ENCODE assay signal across 14 mouse cellular contexts in genomic region chr11:88644719-88645118, GRCm38 (mm10).
DNase-seq lines count a peak whose midpoint lies in the region; ATAC-seq and TF ChIP-seq lines count a peak whose summit lies in the region.
"Had no signal": no experiment of that assay in that cellular context is flagged by ENCODE, and none has a peak within 500 bp of the region (broad histone marks: within the 10 kb centered on the region; RNA-seq: fewer than 3 reads in every experiment).

No protein-coding gene starts in this region.

- WGBS in forebrain, embryonic 12.5 days: 1% methylated on average over 7 of the region's 7 CpGs
- 24% methylated on average over 7 of the region's 7 CpGs for WGBS in hindbrain, postnatal 0 days
- 51% methylated on average over 7 of the region's 7 CpGs for WGBS in olfactory bulb, adult 2 months
- 64% methylated on average over 7 of the region's 7 CpGs for WGBS in liver, embryonic 12.5 days (ENCODE audit: insufficient replicate concordance)

- H3K27me3 ChIP-seq in forebrain, embryonic 12.5 days: no peaks in the 10 kb centered on the region
- H3K27me3 ChIP-seq in hindbrain, postnatal 0 days (ENCODE audit: insufficient read depth, low read length): no peaks in the 10 kb centered on the region
- no peaks in the 10 kb centered on the region for H3K27me3 ChIP-seq in liver, embryonic 12.5 days (replicated peaks)

- DNase-seq in left cerebral cortex, postnatal 14 days (ENCODE audit: low spot score in 2 of 2): peak; percentile 34 to 52
- DNase-seq in left cerebral cortex, adult 11 months (ENCODE audit: low spot score): no peak
- no peak for DNase-seq in hindbrain, postnatal 0 days (ENCODE audit: low spot score)
- no peak for DNase-seq in kidney, postnatal 4 days
- DNase-seq in cerebellum, postnatal 36 days: no peak
- DNase-seq: cerebellum, adult 2 months; heart, postnatal 4 days; lung, postnatal 10 days; thymus, postnatal 14 days had no signal

- intact Hi-C loops in left cerebral cortex, postnatal 14 days (cut with DNase I): loop anchor here (5.0 kb wide), 1 partner anchor 37 kb away; no protein-coding TSS in a partner anchor

- peaks cover 77% of the 10 kb centered on the region for H3K4me1 ChIP-seq in forebrain, embryonic 12.5 days
- H3K4me1 ChIP-seq in hindbrain, postnatal 0 days (ENCODE audit: insufficient read depth, low read length): peaks cover 36% of the 10 kb centered on the region
- peaks cover 29% of the 10 kb centered on the region for H3K4me1 ChIP-seq in olfactory bulb, adult 2 months (ENCODE audit: control insufficient read depth, insufficient read depth, low read length)
- peaks cover 18% of the 10 kb centered on the region; the same call in 1 of the 2 replicates for H3K4me1 ChIP-seq in liver, embryonic 12.5 days

- H3K4me2 ChIP-seq in forebrain, embryonic 12.5 days: peak overlapping the region; percentile 31; the same call in 1 of the 2 replicates
- H3K4me2 ChIP-seq in hindbrain, postnatal 0 days (ENCODE audit: low read depth, low read length): 0 out of 2 replicates have a peak overlapping the region, but pooled peaks have one; percentile 1
- H3K4me2 ChIP-seq in liver, embryonic 12.5 days: no peak overlapping the region

- H3K9me3 ChIP-seq in forebrain, embryonic 12.5 days: no peaks in the 10 kb centered on the region
- H3K9me3 ChIP-seq in hindbrain, postnatal 0 days (ENCODE audit: low read length): no peaks in the 10 kb centered on the region
- no peaks in the 10 kb centered on the region for H3K9me3 ChIP-seq in liver, embryonic 12.5 days (replicated peaks)

- H3K4me3 ChIP-seq in forebrain, embryonic 12.5 days (replicated peaks): no peak overlapping the region
- no peak overlapping the region for H3K4me3 ChIP-seq in hindbrain, postnatal 0 days (ENCODE audit: low read length)
- H3K4me3 ChIP-seq in olfactory bulb, adult 2 months (ENCODE audit: insufficient read depth, low read depth, low read length): no peak overlapping the region
- no peak overlapping the region for H3K4me3 ChIP-seq in liver, embryonic 12.5 days
- H3K4me3 ChIP-seq: erythroblast, embryonic 14.5 days; myocyte had no signal

- H3K9ac ChIP-seq in forebrain, embryonic 12.5 days: no peak overlapping the region
- no peak overlapping the region; the same call in 1 of the 2 replicates for H3K9ac ChIP-seq in hindbrain, postnatal 0 days (replicated peaks; ENCODE audit: low read length)
- H3K9ac ChIP-seq in liver, embryonic 12.5 days: no peak overlapping the region

- H3K27ac ChIP-seq in forebrain, embryonic 12.5 days: peak overlapping the region; percentile 88
- peak overlapping the region; percentile 68 for H3K27ac ChIP-seq in hindbrain, postnatal 0 days
- H3K27ac ChIP-seq in olfactory bulb, adult 2 months (ENCODE audit: insufficient read depth, low read depth, low read length): peak overlapping the region; percentile 61; the same call in 1 of the 2 replicates
- no peak overlapping the region for H3K27ac ChIP-seq in liver, embryonic 12.5 days

- peak; percentile 31; the same call in 1 of the 2 replicates for ATAC-seq in forebrain, embryonic 12.5 days (ENCODE audit: low FRiP score)
- no peak for ATAC-seq in hindbrain, postnatal 0 days
- no peak for ATAC-seq in liver, embryonic 12.5 days

- no peak for TF ChIP-seq CTCF in hindbrain, postnatal 0 days (IDR thresholded peaks at IDR 0.05; ENCODE audit: low read depth)
- no peak for TF ChIP-seq CTCF in olfactory bulb, adult 2 months (IDR thresholded peaks at IDR 0.05; ENCODE audit: insufficient read depth, low read depth, low read length)

- TF ChIP-seq POLR2A in olfactory bulb, adult 2 months (IDR thresholded peaks at IDR 0.05; ENCODE audit: insufficient read depth, low read depth, low read length): no peak

- peaks cover 11% of the 10 kb centered on the region for H3K36me3 ChIP-seq in forebrain, embryonic 12.5 days (replicated peaks)
- no peaks in the 10 kb centered on the region for H3K36me3 ChIP-seq in hindbrain, postnatal 0 days (ENCODE audit: insufficient read depth, low read length)
- H3K36me3 ChIP-seq in liver, embryonic 12.5 days: peaks cover 14% of the 10 kb centered on the region; the same call in 1 of the 2 replicates

Comparison
In these comparisons a context has a peak if more than half of its experiments do, and no peak if none do; other contexts are left out.
1. DNase-seq: peak in left cerebral cortex, postnatal 14 days (2 of 2); none in left cerebral cortex, adult 11 months (single experiment), hindbrain, postnatal 0 days (single experiment), kidney, postnatal 4 days (0 of 2) and cerebellum, postnatal 36 days (0 of 2).